Mouse (Mus musculus) neutrophil, adult 59 days (primary cell): ENCODE data around the gene Fsd1l. TPM values are rescaled to one million over a fixed set of nuclear protein-coding genes. Genes with fewer than 3 reads are reported as not detected.

Experiments used
- total RNA-seq, 2 experiments: library from RNA; stranded (reverse); gene quantifications; 1 replicate in 1 of 2; 2 replicates in 1 of 2; pipeline ENCODE4 v1.2.4; 2023

The Fsd1l gene
- total RNA-seq: 1 to 10 TPM; 2.1 TPM

GRCm38 (mm10) chr4:53631316-53632010 is at the start of gene Fsd1l:
TSS of gene Fsd1l (plus strand) at chr4:53631471.

DNA sequence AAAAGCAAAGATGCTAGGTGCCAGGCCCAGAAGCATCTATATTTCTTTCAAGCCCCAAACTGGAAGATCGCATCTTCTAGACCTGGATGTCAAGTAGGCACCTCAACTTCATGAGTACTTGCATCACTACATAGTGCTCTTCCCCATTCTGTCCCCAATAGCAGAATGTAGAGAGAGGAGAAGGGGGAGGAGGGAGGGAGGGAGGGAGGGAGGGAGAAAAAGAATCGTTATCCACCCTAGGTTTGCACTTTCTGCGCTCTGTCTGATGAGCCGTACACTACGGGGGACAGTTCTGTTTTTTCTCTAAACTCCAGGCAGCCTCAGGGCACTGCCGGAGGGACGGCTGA is 82.4 kb downstream of the Fsd1l start, which contains the start of gene Fktn:
Gene Fktn (plus strand): TSS at position 295 of the 347 bp plus-strand sequence.

Other genes with a start within 250 kb of the Fsd1l start
- 10 to 100 TPM; 37.3 to 40.2 TPM for gene Slc44a1, start 191.1 kb upstream of the Fsd1l start, total RNA-seq
- gene Fktn, start 82.5 kb downstream of the Fsd1l start, total RNA-seq: 1 to 10 TPM; 1.8 TPM
- gene Tal2, start 148.2 kb downstream of the Fsd1l start, total RNA-seq: under 1 TPM; 0.44 to 0.53 TPM
- gene Tmem38b, start 194.6 kb downstream of the Fsd1l start, total RNA-seq: 10 to 100 TPM; 40.7 to 42.0 TPM